Mouse (Mus musculus): ENCODE results near the gene Adipor1. TPM values are rescaled to one million over a fixed set of nuclear protein-coding genes. Genes with fewer than 3 reads are reported as not detected.

Adipor1 gene
- total RNA-seq, 2 experiments from 2014 or later: 60.6 to 63.8 TPM

Other genes starting within 250 kb of the Adipor1 start
- 1 to 10 TPM; 5.4 to 6.5 TPM for gene Chil1, start 233.2 kb upstream of the Adipor1 start, total RNA-seq (2021)
- not detected for gene Mybph, start 221.9 kb upstream of the Adipor1 start, total RNA-seq (2021)
- gene Adora1, start 179.9 kb upstream of the Adipor1 start, total RNA-seq (2021): 100 to 1,000 TPM; 162 to 169 TPM
- not detected for gene Myog, start 125.4 kb upstream of the Adipor1 start, total RNA-seq (2021)
- 10 to 100 TPM; 84.9 to 97.0 TPM for gene Ppfia4, start 82.5 kb upstream of the Adipor1 start, total RNA-seq (2021)
- 100 to 1,000 TPM in 1 of 2 experiments, 10 to 100 TPM in 1; 96.2 to 104 TPM for gene Tmem183a, start 53.4 kb upstream of the Adipor1 start, total RNA-seq (2021)
- not detected for gene 4933406M09Rik, start 29.4 kb upstream of the Adipor1 start, total RNA-seq (2021)
- 10 to 100 TPM; 23.6 to 30.5 TPM for gene Cyb5r1, start 9.8 kb upstream of the Adipor1 start, total RNA-seq (2021)
- gene Klhl12, start 40.2 kb downstream of the Adipor1 start, total RNA-seq (2021): 10 to 100 TPM; 37.7 to 39.5 TPM
- gene Rabif, start 79.3 kb downstream of the Adipor1 start, total RNA-seq (2021): 10 to 100 TPM; 28.9 to 33.9 TPM
- gene Mgat4e, start 134.3 kb downstream of the Adipor1 start, total RNA-seq (2021): not detected
- gene Kdm5b, start 144.8 kb downstream of the Adipor1 start, total RNA-seq (2021): 10 to 100 TPM; 74.6 to 75.4 TPM
- gene Syt2, start 231.3 kb downstream of the Adipor1 start, total RNA-seq (2021): 10 to 100 TPM; 14.2 to 14.5 TPM

All from layer of hippocampus, postnatal 10 days (tissue).